Mouse (Mus musculus): Measurements from ENCODE around the gene Ctdsp1.

Gene Ctdsp1

DNA sequence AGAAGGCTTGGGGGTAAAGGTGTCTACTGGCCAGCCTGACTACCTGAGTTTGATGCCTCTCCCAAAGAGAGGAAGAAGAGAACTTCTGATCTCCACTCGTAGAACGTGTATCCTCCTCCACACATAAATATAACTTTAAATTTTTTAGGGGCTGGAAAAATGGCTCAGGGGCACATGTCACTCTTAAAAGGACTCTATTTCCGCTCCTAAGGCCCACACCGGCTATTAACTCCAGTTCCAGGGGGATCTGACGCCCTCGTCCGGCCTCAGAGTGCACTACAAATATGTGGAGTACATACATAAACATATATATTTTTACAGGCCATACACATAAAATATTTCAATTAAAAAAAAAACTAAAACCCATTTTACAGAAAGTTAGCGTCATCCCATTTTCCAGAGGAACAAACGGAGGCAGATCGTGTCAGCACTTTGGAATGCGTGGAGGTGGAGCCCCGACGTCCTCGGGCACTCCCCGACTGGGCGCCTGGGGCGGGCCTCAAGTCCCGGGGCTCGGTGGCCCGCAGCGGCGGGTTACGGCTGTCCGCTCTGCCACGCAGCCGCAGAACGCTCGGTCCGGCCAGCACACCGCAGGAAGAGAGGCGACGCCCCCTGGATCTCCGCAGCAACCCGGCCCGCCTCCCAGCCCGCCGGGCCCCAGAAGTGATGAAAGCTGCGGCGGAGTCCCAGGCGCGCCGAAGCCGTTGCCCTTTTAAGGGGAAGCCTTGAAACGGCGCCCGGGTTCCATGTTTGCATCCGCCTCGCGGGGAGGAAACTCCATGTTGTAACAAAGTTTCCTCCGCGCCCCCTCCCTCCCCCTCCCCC lies at the start of gene Ctdsp1:
TSS of gene Ctdsp1 (plus strand) at position 586 of the 825 bp plus-strand sequence.
- Histone ChIP-seq H3K36me3 (ENCODE audit: control insufficient read depth, insufficient read depth, low read length, poor library complexity, severe bottlenecking) (peaks cover 4% of the 10 kb centered on the region; the same call in 1 of the 2 replicates), H3K27me3 (ENCODE audit: control insufficient read depth, insufficient read depth, low read length, poor library complexity, severe bottlenecking) (no peaks in the 10 kb centered on the region)
- DNase-seq (ENCODE audit: low read depth, low spot score), result peak; percentile 93

DNA sequence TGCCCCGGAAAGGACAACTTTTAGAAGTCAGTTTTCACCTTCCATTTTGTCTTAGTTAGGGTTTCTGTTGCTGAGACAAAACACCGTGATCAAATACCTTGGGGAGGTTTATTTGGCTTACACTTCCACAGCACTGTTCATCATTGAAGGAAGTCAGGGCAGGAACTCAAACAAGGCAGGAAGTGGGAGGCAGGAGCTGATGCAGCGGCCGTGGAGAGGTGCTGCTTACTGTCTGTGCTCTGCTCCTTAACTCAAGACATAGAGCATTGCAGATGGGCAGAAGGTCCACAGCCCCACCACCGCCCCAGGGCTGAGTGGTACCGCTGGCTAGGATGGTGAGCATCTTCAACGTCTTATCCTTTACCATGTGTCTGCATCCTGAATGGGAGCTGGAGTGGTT lies 49.4 kb upstream of the Ctdsp1 start:
- DNase-seq (ENCODE audit: low read depth, low spot score), result no peak
- Histone ChIP-seq H3K36me3 (ENCODE audit: control insufficient read depth, insufficient read depth, low read length, poor library complexity, severe bottlenecking) (no peaks in the 10 kb centered on the region), H3K27me3 (ENCODE audit: control insufficient read depth, insufficient read depth, low read length, poor library complexity, severe bottlenecking) (no peaks in the 10 kb centered on the region)

DNA sequence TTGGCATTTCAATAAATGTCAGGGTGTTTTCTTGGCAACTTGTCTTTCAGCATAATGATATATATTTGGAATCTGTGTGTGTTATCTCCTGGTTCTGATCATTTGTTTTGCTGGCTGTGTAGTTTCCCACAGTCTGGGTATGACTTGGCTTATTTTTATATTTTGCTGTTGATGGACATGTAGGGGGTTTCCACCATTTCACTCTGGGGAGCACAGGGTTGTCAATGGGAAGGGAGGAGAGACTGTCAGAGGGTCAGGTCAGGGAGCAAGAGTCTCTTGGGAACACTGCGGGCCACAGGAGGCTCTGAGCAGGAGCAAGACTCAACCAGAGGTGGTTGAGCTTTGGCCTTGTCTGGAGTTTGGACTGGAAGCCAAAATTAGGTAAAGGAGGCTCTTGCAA lies 49.0 kb upstream of the Ctdsp1 start:
- H3K36me3 ChIP-seq (ENCODE audit: control insufficient read depth, insufficient read depth, low read length, poor library complexity, severe bottlenecking), result no peaks in the 10 kb centered on the region
- no peaks in the 10 kb centered on the region for H3K27me3 ChIP-seq (ENCODE audit: control insufficient read depth, insufficient read depth, low read length, poor library complexity, severe bottlenecking)
- no peak for DNase-seq (ENCODE audit: low read depth, low spot score)

- no peaks in the 10 kb centered on the region for H3K36me3 ChIP-seq (ENCODE audit: control insufficient read depth, insufficient read depth, low read length, poor library complexity, severe bottlenecking)
- no peaks in the 10 kb centered on the region for H3K27me3 ChIP-seq (ENCODE audit: control insufficient read depth, insufficient read depth, low read length, poor library complexity, severe bottlenecking)
- DNase-seq (ENCODE audit: low read depth, low spot score), result no peak
Observed at GRCm38 (mm10) chr1:74343161-74343560, 48.1 kb upstream of the Ctdsp1 start.

- no peaks in the 10 kb centered on the region; the same call in 1 of the 2 replicates for H3K27me3 ChIP-seq (ENCODE audit: control insufficient read depth, insufficient read depth, low read length, poor library complexity, severe bottlenecking)
- no peaks in the 10 kb centered on the region for H3K36me3 ChIP-seq (ENCODE audit: control insufficient read depth, insufficient read depth, low read length, poor library complexity, severe bottlenecking)
- DNase-seq (ENCODE audit: low read depth, low spot score), result no peak
Observed at GRCm38 (mm10) chr1:74344163-74344916, 47.0 kb upstream of the Ctdsp1 start.

DNA sequence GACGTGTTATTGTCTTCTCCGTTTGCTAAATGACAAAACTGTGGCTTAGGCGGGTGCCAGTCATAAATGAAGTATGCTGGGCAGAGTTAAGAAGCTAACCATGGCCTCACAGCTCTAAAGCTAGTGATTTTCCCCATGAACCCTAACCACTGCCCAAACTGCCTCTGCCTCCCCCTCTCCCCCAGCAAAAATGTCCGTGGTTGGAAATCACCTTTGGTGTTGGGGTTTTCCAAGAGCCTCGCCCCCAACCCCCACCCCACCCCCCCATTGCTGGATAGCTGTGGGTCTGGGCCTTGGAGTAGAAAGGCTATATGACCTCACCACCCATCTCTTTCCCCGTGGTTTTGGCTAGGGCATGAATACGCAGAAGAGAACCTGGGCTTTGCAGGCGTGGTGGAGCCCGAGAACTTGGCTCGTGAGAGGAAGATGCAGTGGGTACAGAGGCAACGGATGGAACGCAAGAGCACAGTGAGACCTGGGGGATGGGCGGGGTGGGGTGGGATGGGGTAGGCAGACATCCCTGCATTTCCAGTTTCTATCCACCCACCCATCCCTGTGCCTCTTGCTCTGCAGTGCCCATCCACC lies 40.0 kb upstream of the Ctdsp1 start:
- no peak for DNase-seq (ENCODE audit: low read depth, low spot score)

DNA sequence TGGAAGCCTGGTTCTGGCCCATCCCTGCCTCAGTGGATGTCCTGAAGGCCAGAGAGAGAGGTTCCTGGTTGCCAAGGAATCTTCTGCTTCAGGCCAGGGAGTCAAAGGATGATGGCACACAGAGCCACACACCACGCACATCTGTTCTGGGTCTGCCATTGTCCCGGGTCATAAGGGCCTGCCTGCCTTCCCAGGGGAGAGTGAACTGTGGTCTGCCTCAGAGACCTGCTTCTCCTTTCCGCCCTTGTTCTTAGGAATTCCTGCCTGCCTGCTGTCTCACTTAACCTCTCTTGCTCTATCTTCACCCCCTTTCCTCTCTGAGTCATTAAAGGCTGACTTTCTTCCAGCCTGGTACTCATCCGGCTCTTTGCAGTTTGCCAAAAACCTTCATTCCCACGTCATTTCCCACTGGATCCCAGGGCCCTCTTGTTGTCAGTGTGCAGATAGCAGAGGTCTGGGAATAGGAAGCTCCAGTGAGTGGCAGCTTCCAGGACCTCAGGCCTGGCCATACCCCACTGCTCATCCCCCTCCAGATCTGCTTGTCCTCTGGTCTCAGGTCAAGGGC lies 38.7 kb upstream of the Ctdsp1 start:
- no peak for DNase-seq (ENCODE audit: low read depth, low spot score)
- no peaks in the 10 kb centered on the region; the same call in 1 of the 2 replicates for H3K27me3 ChIP-seq (ENCODE audit: control insufficient read depth, insufficient read depth, low read length, poor library complexity, severe bottlenecking)
- H3K36me3 ChIP-seq (ENCODE audit: control insufficient read depth, insufficient read depth, low read length, poor library complexity, severe bottlenecking), result no peaks in the 10 kb centered on the region

More for the DNA sequence above, 40.0 kb upstream of the Ctdsp1 start:
- Histone ChIP-seq H3K27me3 (ENCODE audit: control insufficient read depth, insufficient read depth, low read length, poor library complexity, severe bottlenecking) (no peaks in the 10 kb centered on the region; the same call in 1 of the 2 replicates), H3K36me3 (ENCODE audit: control insufficient read depth, insufficient read depth, low read length, poor library complexity, severe bottlenecking) (no peaks in the 10 kb centered on the region)

GRCm38 (mm10) chr1:74353453-74354229 lies 37.7 kb upstream of the Ctdsp1 start:
- no peak for DNase-seq (ENCODE audit: low read depth, low spot score)
- Histone ChIP-seq H3K36me3 (ENCODE audit: control insufficient read depth, insufficient read depth, low read length, poor library complexity, severe bottlenecking) (no peaks in the 10 kb centered on the region), H3K27me3 (ENCODE audit: control insufficient read depth, insufficient read depth, low read length, poor library complexity, severe bottlenecking) (no peaks in the 10 kb centered on the region; the same call in 1 of the 2 replicates)

DNA sequence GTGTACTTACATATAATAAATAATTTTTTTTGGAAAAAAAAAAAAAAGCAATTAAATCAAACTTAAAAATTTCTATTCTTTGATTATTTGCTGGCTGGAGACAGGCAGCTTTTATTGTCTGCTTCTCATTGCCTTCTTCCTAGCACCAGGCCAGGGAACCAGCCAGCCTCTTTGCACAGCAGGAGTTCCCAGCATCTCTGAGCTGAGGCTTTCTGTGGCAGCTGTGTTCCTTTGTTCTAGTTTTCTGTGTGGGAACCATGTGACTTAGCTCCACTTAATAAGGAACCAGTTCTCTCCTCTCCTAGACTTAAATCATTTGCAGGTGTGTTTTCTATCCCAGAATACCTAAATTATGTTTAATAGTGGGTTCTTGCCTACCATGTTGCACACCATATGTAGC lies 33.8 kb upstream of the Ctdsp1 start:
- Histone ChIP-seq H3K36me3 (ENCODE audit: control insufficient read depth, insufficient read depth, low read length, poor library complexity, severe bottlenecking) (no peaks in the 10 kb centered on the region), H3K27me3 (ENCODE audit: control insufficient read depth, insufficient read depth, low read length, poor library complexity, severe bottlenecking) (no peaks in the 10 kb centered on the region)
- no peak for DNase-seq (ENCODE audit: low read depth, low spot score)

DNA sequence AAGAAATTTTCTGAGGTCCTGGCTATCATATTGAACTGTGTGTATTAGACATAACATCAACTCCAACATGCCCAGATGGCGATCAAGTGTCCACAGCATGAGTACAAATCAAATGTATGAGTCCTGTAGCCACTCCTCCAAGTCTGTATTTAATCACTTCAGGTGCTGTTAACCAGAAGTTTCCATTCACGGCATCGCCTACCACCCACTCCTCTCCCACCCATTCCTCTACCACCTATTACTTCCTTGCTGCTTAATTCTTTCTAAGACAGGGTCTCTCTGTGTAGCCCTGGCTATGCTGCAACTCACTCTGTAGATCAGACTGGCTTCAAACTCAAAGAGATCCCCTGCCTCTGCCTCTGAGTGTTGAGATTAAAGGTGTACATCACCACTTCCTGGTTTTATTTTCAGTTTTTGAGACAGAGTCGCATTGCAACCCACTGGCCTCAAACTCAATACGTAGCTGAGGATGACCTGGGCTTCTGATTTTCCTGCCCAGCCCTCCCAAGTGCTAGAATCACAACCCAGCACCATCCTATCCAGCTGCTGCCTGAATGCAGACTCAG lies 31.3 kb upstream of the Ctdsp1 start:
- H3K27me3 ChIP-seq (ENCODE audit: control insufficient read depth, insufficient read depth, low read length, poor library complexity, severe bottlenecking), result no peaks in the 10 kb centered on the region
- H3K36me3 ChIP-seq (ENCODE audit: control insufficient read depth, insufficient read depth, low read length, poor library complexity, severe bottlenecking), result no peaks in the 10 kb centered on the region
- DNase-seq (ENCODE audit: low read depth, low spot score), result no peak

DNA sequence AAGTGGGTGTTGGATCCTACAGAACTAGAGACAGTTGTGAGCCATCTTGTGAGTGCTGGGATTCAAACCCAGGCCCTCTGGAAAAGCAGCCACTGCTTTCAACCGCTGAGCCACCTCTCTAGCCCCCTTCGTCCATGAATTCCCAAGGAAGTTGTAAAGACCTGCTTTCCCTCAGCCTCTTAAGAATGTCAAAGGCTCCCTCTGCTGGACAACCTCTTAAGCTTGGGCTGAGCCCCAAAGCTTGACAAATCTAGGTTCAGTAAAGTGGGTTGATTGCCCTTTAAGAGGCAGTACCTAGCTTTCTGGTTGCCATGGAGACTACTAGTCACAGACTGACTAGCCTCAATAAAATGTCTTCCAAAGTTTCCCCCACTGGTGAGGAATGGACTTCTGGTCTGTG lies 29.5 kb upstream of the Ctdsp1 start, which contains the start of gene Catip:
TSS of gene Catip (plus strand) at position 297 of the 400 bp plus-strand sequence.
- peak; percentile 81 for DNase-seq (ENCODE audit: low read depth, low spot score)
- no peaks in the 10 kb centered on the region for H3K27me3 ChIP-seq (ENCODE audit: control insufficient read depth, insufficient read depth, low read length, poor library complexity, severe bottlenecking)
- H3K36me3 ChIP-seq (ENCODE audit: control insufficient read depth, insufficient read depth, low read length, poor library complexity, severe bottlenecking), result no peaks in the 10 kb centered on the region

DNA sequence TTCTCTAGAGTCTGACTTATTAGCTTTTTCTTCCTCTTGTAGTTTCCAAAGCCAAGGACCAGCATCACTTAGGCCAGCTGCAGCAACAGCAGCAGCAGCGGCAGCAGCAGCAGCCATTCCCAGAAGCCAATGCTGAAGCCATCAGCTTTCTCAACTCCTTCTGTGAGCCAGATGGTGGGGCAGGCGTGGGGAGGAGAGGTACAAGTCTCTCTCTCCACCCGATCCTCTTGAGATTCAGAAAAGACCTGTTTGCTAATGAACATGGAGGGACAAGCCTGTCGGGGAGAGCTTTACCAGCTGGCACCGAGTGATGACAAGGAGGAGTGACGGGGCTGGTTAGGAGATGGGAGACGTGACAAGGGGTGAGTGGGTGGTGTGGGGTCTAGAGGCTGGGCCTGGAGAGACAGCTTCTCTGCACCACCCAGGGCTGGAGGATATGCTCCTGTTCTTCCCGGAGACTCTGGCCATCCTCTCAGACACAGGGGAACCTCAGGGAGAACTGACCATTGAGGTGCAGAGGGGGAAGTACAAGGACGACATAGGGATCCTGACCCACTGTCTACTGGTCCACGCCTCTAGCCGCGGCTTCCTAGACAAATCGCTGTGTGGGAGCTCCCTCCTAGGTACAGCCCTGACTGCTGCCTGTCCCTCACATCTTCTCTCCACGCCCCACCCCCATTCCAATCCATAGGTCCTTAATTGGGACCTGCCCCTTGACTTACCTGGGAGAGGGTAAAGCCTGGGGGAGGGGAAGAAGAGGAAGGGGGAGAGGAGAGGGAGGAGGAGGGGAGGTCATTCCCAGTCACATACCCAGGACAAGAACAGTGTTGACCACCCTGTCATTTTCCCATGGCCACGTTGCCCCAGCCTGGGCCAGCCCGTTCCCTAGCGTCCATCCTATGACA lies 28.7 kb upstream of the Ctdsp1 start:
- DNase-seq (ENCODE audit: low read depth, low spot score), result no peak
- H3K27me3 ChIP-seq (ENCODE audit: control insufficient read depth, insufficient read depth, low read length, poor library complexity, severe bottlenecking), result no peaks in the 10 kb centered on the region
- H3K36me3 ChIP-seq (ENCODE audit: control insufficient read depth, insufficient read depth, low read length, poor library complexity, severe bottlenecking), result no peaks in the 10 kb centered on the region

- H3K36me3 ChIP-seq (ENCODE audit: control insufficient read depth, insufficient read depth, low read length, poor library complexity, severe bottlenecking), result no peaks in the 10 kb centered on the region
- DNase-seq (ENCODE audit: low read depth, low spot score), result no peak
Observed at GRCm38 (mm10) chr1:74363437-74363836, 27.9 kb upstream of the Ctdsp1 start.

More at GRCm38 (mm10) chr1:74363437-74363836, 27.9 kb upstream of the Ctdsp1 start:
- no peaks in the 10 kb centered on the region for H3K27me3 ChIP-seq (ENCODE audit: control insufficient read depth, insufficient read depth, low read length, poor library complexity, severe bottlenecking)

Measured in splenic B cell, adult 2 months (primary cell).